Mouse (Mus musculus): ENCODE measurements around the gene Cytl1. TPM values are rescaled to one million over a fixed set of nuclear protein-coding genes. Genes with fewer than 3 reads are reported as not detected.

Gene Cytl1
- polyA plus RNA-seq, 1 experiment from 2014 or later: 5.8 TPM

DNA sequence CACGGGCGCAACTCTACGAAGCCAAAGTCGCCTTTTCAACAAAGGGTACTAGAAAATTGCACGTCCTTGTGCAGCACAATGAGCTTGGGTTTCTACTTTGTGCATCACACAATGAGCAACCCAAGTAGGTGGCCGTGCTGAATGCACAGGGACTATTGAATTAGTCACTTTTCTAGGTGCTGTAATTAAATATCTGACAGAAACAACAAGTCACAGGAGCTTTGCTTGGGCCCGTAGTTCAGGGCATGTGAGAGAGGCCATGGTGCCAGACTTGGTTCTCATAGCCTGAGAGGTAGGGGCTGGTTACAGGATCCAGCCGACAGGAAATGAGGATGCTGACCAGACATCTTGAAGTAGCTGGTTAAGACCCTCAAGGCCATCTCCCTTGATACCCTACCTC, 30.5 kb downstream of the Cytl1 start:
- H3K27ac ChIP-seq (ENCODE audit: low read length): no peak overlapping the region
- no peak overlapping the region for H3K4me3 ChIP-seq (ENCODE audit: low read depth, low read length)
- H3K9me3 ChIP-seq (ENCODE audit: low read length): no peaks in the 10 kb centered on the region
- TF ChIP-seq CTCF (IDR thresholded peaks at IDR 0.05): no peak
- no peak for TF ChIP-seq EP300 (IDR thresholded peaks at IDR 0.05)
- no peak overlapping the region for H3K9ac ChIP-seq (replicated peaks; ENCODE audit: low read depth)
- H3K36me3 ChIP-seq (ENCODE audit: insufficient read depth, low read length): no peaks in the 10 kb centered on the region
- H3K27me3 ChIP-seq (replicated peaks; ENCODE audit: insufficient read depth, low read length): no peaks in the 10 kb centered on the region
- H3K4me2 ChIP-seq (replicated peaks; ENCODE audit: low read depth, low read length): no peak overlapping the region
- WGBS: 75% methylated on average over 8 of the region's 8 CpGs
- H3K4me1 ChIP-seq (ENCODE audit: insufficient read depth, low read depth, low read length): no peaks in the 10 kb centered on the region
- ATAC-seq (no peak), DNase-seq (ENCODE audit: low spot score) (no peak)

GRCm38 (mm10) chr5:37767231-37767630, 31.9 kb downstream of the Cytl1 start:
- no peaks in the 10 kb centered on the region for H3K4me1 ChIP-seq (ENCODE audit: insufficient read depth, low read depth, low read length)
- H3K9me3 ChIP-seq (ENCODE audit: low read length): no peaks in the 10 kb centered on the region
- no peak overlapping the region for H3K4me3 ChIP-seq (ENCODE audit: low read depth, low read length)
- DNase-seq (ENCODE audit: low spot score) (no peak), ATAC-seq (no peak)
- no peak for TF ChIP-seq CTCF (IDR thresholded peaks at IDR 0.05)
- no peak overlapping the region for H3K4me2 ChIP-seq (replicated peaks; ENCODE audit: low read depth, low read length)
- H3K9ac ChIP-seq (replicated peaks; ENCODE audit: low read depth): no peak overlapping the region
- no peaks in the 10 kb centered on the region for H3K36me3 ChIP-seq (ENCODE audit: insufficient read depth, low read length)
- 68% methylated on average over 5 of the region's 5 CpGs for WGBS
- no peaks in the 10 kb centered on the region for H3K27me3 ChIP-seq (replicated peaks; ENCODE audit: insufficient read depth, low read length)
- H3K27ac ChIP-seq (ENCODE audit: low read length): no peak overlapping the region

GRCm38 (mm10) chr5:37769031-37769430, 33.7 kb downstream of the Cytl1 start:
- Histone ChIP-seq H3K9ac (replicated peaks; ENCODE audit: low read depth) (no peak overlapping the region), H3K36me3 (ENCODE audit: insufficient read depth, low read length) (no peaks in the 10 kb centered on the region), H3K27me3 (replicated peaks; ENCODE audit: insufficient read depth, low read length) (no peaks in the 10 kb centered on the region), H3K4me2 (replicated peaks; ENCODE audit: low read depth, low read length) (no peak overlapping the region), H3K9me3 (ENCODE audit: low read length) (no peaks in the 10 kb centered on the region), H3K4me1 (ENCODE audit: insufficient read depth, low read depth, low read length) (no peaks in the 10 kb centered on the region), H3K4me3 (ENCODE audit: low read depth, low read length) (no peak overlapping the region), H3K27ac (ENCODE audit: low read length) (no peak overlapping the region)
- TF ChIP-seq CTCF (IDR thresholded peaks at IDR 0.05) (no peak), EP300 (IDR thresholded peaks at IDR 0.05) (no peak)
- WGBS: 13% methylated on average over 5 of the region's 5 CpGs
- DNase-seq (ENCODE audit: low spot score) (no peak), ATAC-seq (no peak)

DNA sequence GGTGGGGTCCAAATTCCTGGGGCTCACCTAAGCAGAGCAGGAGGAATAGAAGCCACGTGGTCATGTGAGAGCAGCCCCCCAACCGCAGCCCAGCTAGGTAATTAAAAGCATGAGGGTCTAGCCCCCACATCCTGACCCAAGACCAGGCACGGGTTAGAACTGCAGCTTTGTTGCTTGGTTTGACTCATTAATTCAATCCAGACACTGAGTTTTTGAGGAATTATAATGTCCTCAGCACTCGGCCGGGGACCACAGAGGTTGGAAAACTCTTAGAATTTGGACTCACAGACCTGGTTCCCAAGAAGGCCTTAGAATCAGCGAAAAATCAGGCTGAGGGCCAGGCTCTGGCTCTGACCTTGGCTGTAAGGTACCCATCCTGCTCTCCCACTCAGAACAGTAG, 35.6 kb downstream of the Cytl1 start:
- Histone ChIP-seq H3K27ac (ENCODE audit: low read length) (no peak overlapping the region), H3K36me3 (ENCODE audit: insufficient read depth, low read length) (no peaks in the 10 kb centered on the region), H3K9ac (replicated peaks; ENCODE audit: low read depth) (no peak overlapping the region), H3K4me3 (ENCODE audit: low read depth, low read length) (no peak overlapping the region), H3K9me3 (ENCODE audit: low read length) (no peaks in the 10 kb centered on the region), H3K27me3 (replicated peaks; ENCODE audit: insufficient read depth, low read length) (no peaks in the 10 kb centered on the region), H3K4me2 (replicated peaks; ENCODE audit: low read depth, low read length) (no peak overlapping the region), H3K4me1 (ENCODE audit: insufficient read depth, low read depth, low read length) (no peaks in the 10 kb centered on the region)
- no peak for TF ChIP-seq CTCF (IDR thresholded peaks at IDR 0.05)
- TF ChIP-seq EP300 (IDR thresholded peaks at IDR 0.05): no peak
- DNase-seq (ENCODE audit: low spot score) (no peak), ATAC-seq (no peak)
- WGBS: 77% methylated on average over 6 of the region's 6 CpGs

DNA sequence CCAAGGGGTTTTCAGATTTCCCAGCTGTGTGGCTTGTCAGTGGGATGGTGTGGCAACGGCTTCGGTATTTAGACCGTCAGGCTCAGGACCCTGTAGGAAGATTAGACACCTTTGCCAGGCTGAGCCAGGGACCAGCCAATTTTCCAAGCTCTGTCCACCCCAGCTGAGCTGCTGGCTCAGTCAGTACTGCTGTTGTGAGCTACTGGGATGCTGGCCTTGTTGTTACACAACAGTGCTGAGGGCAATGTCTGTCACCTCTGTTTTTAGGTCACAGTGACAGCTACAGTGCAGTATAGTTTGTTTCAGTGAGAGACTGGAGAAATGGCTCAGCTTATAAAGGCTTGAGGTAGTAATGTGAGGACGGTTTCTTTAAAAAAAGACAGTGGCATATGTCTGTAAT, 38.7 kb downstream of the Cytl1 start:
- Histone ChIP-seq H3K9ac (replicated peaks; ENCODE audit: low read depth) (no peak overlapping the region), H3K27me3 (replicated peaks; ENCODE audit: insufficient read depth, low read length) (no peaks in the 10 kb centered on the region), H3K4me1 (ENCODE audit: insufficient read depth, low read depth, low read length) (no peaks in the 10 kb centered on the region), H3K4me2 (replicated peaks; ENCODE audit: low read depth, low read length) (no peak overlapping the region), H3K9me3 (ENCODE audit: low read length) (no peaks in the 10 kb centered on the region), H3K4me3 (ENCODE audit: low read depth, low read length) (no peak overlapping the region), H3K27ac (ENCODE audit: low read length) (no peak overlapping the region), H3K36me3 (ENCODE audit: insufficient read depth, low read length) (no peaks in the 10 kb centered on the region)
- DNase-seq (ENCODE audit: low spot score) (no peak), ATAC-seq (no peak)
- WGBS: 65% methylated on average over 4 of the region's 4 CpGs
- no peak for TF ChIP-seq EP300 (IDR thresholded peaks at IDR 0.05)

DNA sequence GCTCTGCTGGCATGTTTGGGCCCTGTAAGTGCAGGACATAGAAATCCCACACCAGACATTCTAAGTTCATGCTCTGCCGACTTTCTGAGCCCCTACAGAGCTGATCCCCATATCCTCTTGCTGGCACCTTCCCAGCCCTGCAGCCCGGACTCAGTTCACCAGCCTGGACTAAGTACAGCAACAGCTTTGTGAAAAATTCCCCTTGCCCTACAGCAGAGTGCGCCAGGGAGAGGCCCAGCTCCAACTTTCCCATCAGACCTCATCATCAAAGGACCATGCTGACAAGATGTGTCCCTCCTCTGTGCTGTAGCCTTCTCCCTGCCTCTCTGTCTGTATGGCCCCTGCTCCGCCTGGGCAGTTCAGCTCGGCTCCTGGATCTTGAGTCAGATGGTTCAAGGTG, 40.4 kb downstream of the Cytl1 start:
- no peak overlapping the region for H3K4me2 ChIP-seq (replicated peaks; ENCODE audit: low read depth, low read length)
- no peak overlapping the region for H3K4me3 ChIP-seq (ENCODE audit: low read depth, low read length)
- H3K27me3 ChIP-seq (replicated peaks; ENCODE audit: insufficient read depth, low read length): no peaks in the 10 kb centered on the region
- no peak overlapping the region for H3K27ac ChIP-seq (ENCODE audit: low read length)
- no peak for TF ChIP-seq EP300 (IDR thresholded peaks at IDR 0.05)
- peak; percentile 17; the same call in 1 of the 2 replicates for TF ChIP-seq CTCF (IDR thresholded peaks at IDR 0.05)
- no peaks in the 10 kb centered on the region for H3K36me3 ChIP-seq (ENCODE audit: insufficient read depth, low read length)
- H3K9me3 ChIP-seq (ENCODE audit: low read length): no peaks in the 10 kb centered on the region
- H3K9ac ChIP-seq (replicated peaks; ENCODE audit: low read depth): no peak overlapping the region
- DNase-seq (ENCODE audit: low spot score): no peak
- 47% methylated on average over 5 of the region's 5 CpGs for WGBS
- H3K4me1 ChIP-seq (ENCODE audit: insufficient read depth, low read depth, low read length): no peaks in the 10 kb centered on the region
- ATAC-seq: no peak

- Histone ChIP-seq H3K36me3 (ENCODE audit: insufficient read depth, low read length) (no peaks in the 10 kb centered on the region), H3K9ac (replicated peaks; ENCODE audit: low read depth) (no peak overlapping the region), H3K27me3 (replicated peaks; ENCODE audit: insufficient read depth, low read length) (no peaks in the 10 kb centered on the region), H3K4me1 (ENCODE audit: insufficient read depth, low read depth, low read length) (no peaks in the 10 kb centered on the region), H3K4me3 (ENCODE audit: low read depth, low read length) (no peak overlapping the region), H3K27ac (ENCODE audit: low read length) (no peak overlapping the region), H3K9me3 (ENCODE audit: low read length) (no peaks in the 10 kb centered on the region), H3K4me2 (replicated peaks; ENCODE audit: low read depth, low read length) (no peak overlapping the region)
- no peak for DNase-seq (ENCODE audit: low spot score)
- ATAC-seq: no peak
- 61% methylated on average over 8 of the region's 8 CpGs for WGBS
- no peak for TF ChIP-seq CTCF (IDR thresholded peaks at IDR 0.05)
- no peak for TF ChIP-seq EP300 (IDR thresholded peaks at IDR 0.05)
These were observed 48.0 kb downstream of the Cytl1 start for GRCm38 (mm10) chr5:37783306-37783705.
